In genomic region chr4:97891611-97892010, GRCm38 (mm10) we compare ENCODE assay signal across 13 mouse cellular contexts.
"Had no signal": no experiment of that assay in that cellular context is flagged by ENCODE, and none has a peak within 500 bp of the region (broad histone marks: within the 10 kb centered on the region; RNA-seq: fewer than 3 reads in every experiment).

No protein-coding gene starts in this region.

- H3K27me3 ChIP-seq: limb, embryonic 13.5 days; midbrain, embryonic 12.5 days had no signal

- H3K9me3 ChIP-seq: limb, embryonic 13.5 days; midbrain, embryonic 12.5 days had no signal

- H3K27ac ChIP-seq: kidney, postnatal 0 days; limb, embryonic 13.5 days; liver, embryonic 14.5 days; midbrain, embryonic 12.5 days had no signal

- DNase-seq: kidney, adult 9 months; kidney, postnatal 36 days; left cerebral cortex, postnatal 4 days; lung, embryonic 14.5 days; lung, postnatal 10 days; lung, postnatal 4 days; right cerebral cortex, postnatal 14 days; thymus, postnatal 36 days had no signal

- H3K36me3 ChIP-seq: midbrain, embryonic 12.5 days had no signal

- H3K4me3 ChIP-seq: limb, embryonic 13.5 days; midbrain, embryonic 12.5 days had no signal

- ATAC-seq: midbrain, embryonic 16.5 days had no signal

- H3K4me2 ChIP-seq: limb, embryonic 13.5 days; lung, embryonic 14.5 days; midbrain, embryonic 12.5 days had no signal

- H3K9ac ChIP-seq: limb, embryonic 13.5 days; liver, embryonic 14.5 days; lung, embryonic 14.5 days; midbrain, embryonic 12.5 days had no signal
